Mouse (Mus musculus) neural tube, embryonic 11.5 days (tissue): ENCODE results near the gene Nr6a1. TPM values are rescaled to one million over a fixed set of nuclear protein-coding genes. Genes with fewer than 3 reads are reported as not detected.

ENCODE experiments used
- ATAC-seq: fragments of 200-750 bp; cut with Nextera tagmentation; 2 replicates; pipeline ENCODE4 v1.8.0; 2017; ENCODE audit warnings: moderate number of reproducible peaks, mild to moderate bottlenecking, moderate TSS enrichment, moderate library complexity; ENCODE audit not compliant: insufficient read depth, low FRiP score, low TSS enrichment
- DNase-seq: peaks from one replicate; pipeline ENCODE4 v3.0.0-alpha.2; 2015; ENCODE audit warnings: low spot score
- H3K27ac ChIP-seq: fragments of 300-500 bp; sonication (generic); 2 replicates; pipeline ENCODE4 v1.5.1; 2014; ENCODE audit warnings: low read depth, mild to moderate bottlenecking, low read length
- H3K27me3 ChIP-seq: fragments of 300-500 bp; sonication (generic); 2 replicates; pipeline ENCODE4 v1.6.1; 2014; ENCODE audit warnings: mild to moderate bottlenecking, low read length, mixed read lengths; ENCODE audit not compliant: control insufficient read depth, insufficient read depth
- H3K36me3 ChIP-seq: fragments of 300-500 bp; sonication (generic); 2 replicates; pipeline ENCODE4 v1.6.1; 2014; ENCODE audit warnings: mild to moderate bottlenecking, low read length, moderate library complexity, mixed read lengths; ENCODE audit not compliant: control insufficient read depth, insufficient read depth
- H3K4me1 ChIP-seq: fragments of 300-500 bp; sonication (generic); 2 replicates; pipeline ENCODE4 v1.6.1; 2014; ENCODE audit warnings: low read length, mixed read lengths; ENCODE audit not compliant: control insufficient read depth, insufficient read depth
- H3K4me2 ChIP-seq: fragments of 300-500 bp; sonication (generic); 2 replicates; pipeline ENCODE4 v1.6.1; 2014; ENCODE audit warnings: low read depth, mild to moderate bottlenecking, moderate library complexity
- H3K4me3 ChIP-seq: fragments of 300-500 bp; sonication (generic); 2 replicates; pipeline ENCODE4 v1.5.1; 2014; ENCODE audit warnings: low read depth, low read length
- H3K9ac ChIP-seq: fragments of 300-500 bp; sonication (generic); 2 replicates; pipeline ENCODE4 v1.6.1; 2014; ENCODE audit warnings: mild to moderate bottlenecking, low read length
- H3K9me3 ChIP-seq: fragments of 300-500 bp; sonication (generic); 2 replicates; pipeline ENCODE4 v1.6.1; 2016; ENCODE audit warnings: low read length; ENCODE audit not compliant: control insufficient read depth
- WGBS: fragments of 180-500 bp; shearing (Covaris S2); extraction: QIAGEN DNeasy Blood & Tissue Kit; methylation state at CpG from one replicate; pipeline ENCODE4 v1.1.7; 2014; 5-methylcytosine and 5-hydroxymethylcytosine counted together
- polyA plus RNA-seq: library from polyadenylated mRNA; unstranded; fragments of >200 nt; fragmentation: Nextera tagmentation; extraction: Ambion mirVana; gene quantifications from 2 replicates; pipeline ENCODE4 v1.2.1, GENCODE M21; 2014

The Nr6a1 gene
- polyA plus RNA-seq, 1 experiment from 2014 or later: 6.4 TPM

DNA sequence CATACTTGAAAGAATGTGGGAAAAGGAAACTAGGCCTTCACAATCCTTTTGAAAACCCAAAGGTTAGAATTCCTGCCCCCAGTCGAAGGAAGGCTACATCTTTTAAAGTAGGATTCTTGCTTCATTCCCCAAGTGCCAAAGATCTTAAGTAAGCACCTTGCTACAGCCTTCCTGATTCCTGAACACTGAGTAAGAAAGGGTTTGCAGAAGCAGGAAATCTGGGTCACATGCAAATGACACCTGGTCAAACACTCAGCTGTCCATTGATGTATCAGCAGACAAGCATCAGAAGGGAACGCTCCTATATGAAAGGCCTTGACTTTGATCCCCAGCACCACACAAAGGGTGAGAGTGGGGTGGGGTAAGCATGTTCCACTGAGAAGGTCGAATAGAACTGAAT, 142.4 kb downstream of the Nr6a1 start:
- no peak for ATAC-seq
- DNase-seq: no peak
- Histone ChIP-seq H3K27ac (no peak overlapping the region), H3K9me3 (no peaks in the 10 kb centered on the region), H3K27me3 (no peaks in the 10 kb centered on the region), H3K36me3 (no peaks in the 10 kb centered on the region), H3K9ac (no peak overlapping the region), H3K4me2 (no peak overlapping the region), H3K4me3 (no peak overlapping the region), H3K4me1 (peaks cover 16% of the 10 kb centered on the region)
- WGBS: 49% methylated on average over 3 of the region's 3 CpGs

DNA sequence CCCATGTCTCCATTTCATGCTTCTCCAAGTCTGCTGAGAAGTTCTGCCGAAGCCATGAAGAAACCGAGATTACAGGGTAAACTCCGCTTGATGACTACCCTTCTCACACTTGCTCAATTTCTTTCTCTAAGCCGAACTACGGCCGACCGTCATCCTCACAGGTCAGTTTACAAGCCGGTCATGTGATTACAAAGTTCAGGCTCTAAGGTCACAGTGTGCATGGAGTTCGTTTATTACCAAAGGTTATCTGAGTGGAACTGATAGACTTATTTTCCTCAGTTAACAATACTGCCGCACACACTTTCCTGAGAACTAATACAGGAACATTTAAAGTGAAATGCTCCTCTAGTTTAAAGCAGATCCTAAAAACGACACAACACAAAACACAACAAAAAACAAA, 143.1 kb downstream of the Nr6a1 start:
- H3K27me3 ChIP-seq: no peaks in the 10 kb centered on the region
- H3K4me3 ChIP-seq: no peak overlapping the region
- ATAC-seq (no peak), DNase-seq (peak; percentile 17)
- 14% methylated on average over 11 of the region's 11 CpGs for WGBS
- no peaks in the 10 kb centered on the region for H3K9me3 ChIP-seq
- 0 out of 2 replicates have a peak overlapping the region, but pooled peaks have one; percentile 24 for H3K4me2 ChIP-seq
- H3K36me3 ChIP-seq: no peaks in the 10 kb centered on the region
- no peak overlapping the region for H3K9ac ChIP-seq
- H3K27ac ChIP-seq: no peak overlapping the region
- H3K4me1 ChIP-seq: peaks cover 16% of the 10 kb centered on the region

DNA sequence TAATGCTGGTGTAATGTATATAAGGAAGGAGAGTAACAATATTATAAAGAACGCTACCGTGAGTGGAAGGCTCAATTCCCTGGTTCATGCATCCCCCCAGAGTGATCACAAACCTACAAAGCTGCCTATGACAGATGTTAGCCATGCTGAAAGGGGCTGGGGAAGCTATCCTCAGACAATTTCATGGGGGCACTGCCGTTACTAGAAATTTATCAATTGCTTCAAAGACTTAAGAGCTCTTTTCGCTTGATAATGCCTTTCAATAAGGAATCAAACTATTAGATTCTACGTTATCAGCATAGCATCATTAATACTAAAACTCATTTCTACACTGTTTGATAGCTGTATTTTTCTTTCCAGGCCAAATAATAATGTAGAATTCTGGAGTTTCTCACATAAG, 144.1 kb downstream of the Nr6a1 start:
- Histone ChIP-seq H3K9me3 (no peaks in the 10 kb centered on the region), H3K27ac (no peak overlapping the region), H3K9ac (no peak overlapping the region), H3K27me3 (no peaks in the 10 kb centered on the region), H3K4me2 (no peak overlapping the region), H3K36me3 (no peaks in the 10 kb centered on the region), H3K4me1 (peaks cover 16% of the 10 kb centered on the region), H3K4me3 (no peak overlapping the region)
- DNase-seq (no peak), ATAC-seq (no peak)
- WGBS: 36% methylated on average over 5 of the region's 5 CpGs

DNA sequence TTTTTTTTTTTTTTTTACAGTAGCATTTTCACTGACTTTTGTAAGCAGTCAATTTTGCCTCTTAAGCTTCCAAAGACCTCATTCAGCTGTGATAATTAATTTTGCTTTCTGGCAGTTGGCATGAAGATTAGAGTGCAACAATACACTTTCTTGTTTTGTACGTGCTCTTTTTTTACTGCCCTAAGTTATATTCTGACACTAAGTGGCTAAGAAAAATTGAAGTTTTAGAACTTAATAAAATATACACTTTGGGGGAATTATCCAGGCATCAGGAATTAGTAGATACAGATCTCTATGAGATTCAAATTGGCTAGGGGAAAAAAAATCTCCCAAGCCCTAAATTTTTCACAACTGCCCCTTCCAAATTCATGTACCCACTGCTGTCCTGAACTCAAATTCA, 144.8 kb downstream of the Nr6a1 start:
- DNase-seq (no peak), ATAC-seq (no peak)
- H3K36me3 ChIP-seq: no peaks in the 10 kb centered on the region
- H3K4me1 ChIP-seq: peaks cover 16% of the 10 kb centered on the region
- H3K27ac ChIP-seq: no peak overlapping the region
- no peaks in the 10 kb centered on the region for H3K9me3 ChIP-seq
- WGBS: 5% methylated on average over 1 of the region's 1 CpGs
- H3K9ac ChIP-seq: no peak overlapping the region
- H3K4me2 ChIP-seq: no peak overlapping the region
- H3K4me3 ChIP-seq: no peak overlapping the region
- H3K27me3 ChIP-seq: no peaks in the 10 kb centered on the region

DNA sequence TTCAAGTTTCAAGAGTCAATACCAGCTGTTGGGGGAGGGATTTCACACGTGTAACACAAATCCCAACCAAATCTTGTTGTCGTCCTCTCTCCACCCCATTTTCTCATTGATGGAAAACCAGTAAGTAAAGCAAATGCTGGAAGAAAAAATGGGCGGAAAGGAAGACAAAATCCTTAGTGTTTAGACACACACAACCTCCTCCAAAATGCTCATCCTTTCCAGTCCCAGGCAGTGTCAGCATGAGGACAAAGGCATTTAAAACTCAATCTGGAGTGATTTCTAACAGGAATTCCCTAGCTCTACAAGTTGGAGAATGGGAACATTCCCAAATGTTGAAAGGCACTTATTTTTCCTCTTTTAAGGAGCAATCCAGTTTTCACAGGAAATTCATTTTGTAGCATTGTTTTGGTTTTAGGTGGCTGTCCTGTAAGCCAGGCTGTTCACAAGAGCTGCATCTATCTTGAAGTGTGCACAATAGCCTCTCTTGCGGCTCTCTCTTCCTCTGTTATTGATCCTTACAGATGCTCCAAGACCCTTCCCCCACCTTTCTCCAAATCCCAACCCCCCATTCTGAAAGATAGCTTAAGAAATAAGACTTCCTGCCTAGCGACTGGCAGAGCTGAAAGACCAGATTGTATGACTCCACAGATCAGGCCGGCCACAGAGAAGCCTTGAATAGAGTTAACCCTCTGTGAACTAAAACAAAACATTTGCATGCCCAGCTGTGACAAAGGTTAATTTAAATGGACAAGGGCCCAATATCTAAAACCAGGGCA, 145.4 kb downstream of the Nr6a1 start:
- Histone ChIP-seq H3K4me2 (peak overlapping the region; percentile 8; the same call in 1 of the 2 replicates), H3K36me3 (no peaks in the 10 kb centered on the region), H3K9me3 (no peaks in the 10 kb centered on the region), H3K4me3 (no peak overlapping the region), H3K9ac (no peak overlapping the region), H3K4me1 (peaks cover 16% of the 10 kb centered on the region), H3K27ac (peak overlapping the region; percentile 57), H3K27me3 (no peaks in the 10 kb centered on the region)
- WGBS: 9% methylated on average over 6 of the region's 6 CpGs
- DNase-seq (peak; percentile 56), ATAC-seq (peak; percentile 63; the same call in 1 of the 2 replicates)

DNA sequence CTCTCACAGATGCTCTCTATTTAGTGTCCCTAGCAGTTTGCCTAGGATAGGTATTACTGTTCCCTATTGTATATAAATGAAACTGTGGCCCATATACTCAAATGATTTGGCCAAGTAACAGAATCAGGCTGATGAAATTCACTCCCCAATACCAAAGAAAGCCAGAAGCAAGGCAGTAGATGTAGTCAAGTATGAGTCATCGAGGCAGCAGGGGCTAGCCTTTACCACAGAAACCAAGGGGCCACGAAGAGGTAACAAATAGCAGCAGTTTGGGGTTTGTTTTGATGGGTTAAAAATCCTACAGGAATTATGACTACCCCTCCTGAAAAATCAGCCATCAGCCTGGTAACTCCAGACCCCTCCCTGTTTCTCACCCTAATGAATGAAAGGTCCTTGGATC, 147.5 kb downstream of the Nr6a1 start:
- no peak overlapping the region for H3K4me2 ChIP-seq
- H3K27ac ChIP-seq: no peak overlapping the region
- H3K9ac ChIP-seq: no peak overlapping the region
- no peaks in the 10 kb centered on the region for H3K9me3 ChIP-seq
- no peak overlapping the region for H3K4me3 ChIP-seq
- no peaks in the 10 kb centered on the region for H3K27me3 ChIP-seq
- no peak for DNase-seq
- H3K36me3 ChIP-seq: no peaks in the 10 kb centered on the region
- peaks cover 16% of the 10 kb centered on the region for H3K4me1 ChIP-seq
- ATAC-seq: no peak
- WGBS: 86% methylated on average over 2 of the region's 2 CpGs

DNA sequence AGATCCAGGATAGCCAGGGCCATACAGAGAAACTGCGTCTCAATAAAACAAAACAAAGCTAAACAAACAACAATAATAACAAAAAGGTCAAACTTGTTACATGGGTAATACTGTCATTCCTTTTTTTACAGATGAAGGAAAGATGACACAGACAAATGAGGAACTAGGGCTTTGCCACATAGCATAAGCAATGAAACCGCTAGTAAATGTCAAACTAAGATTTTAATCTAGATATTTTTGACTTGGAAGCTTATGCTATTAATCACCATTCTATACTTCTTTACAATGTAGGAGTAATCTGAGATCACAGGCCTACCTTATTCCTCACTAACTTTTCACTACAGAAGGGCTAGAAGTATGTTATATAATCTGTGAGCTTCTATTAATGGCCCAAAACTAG, 150.2 kb downstream of the Nr6a1 start:
- 93% methylated on average over 2 of the region's 2 CpGs for WGBS

DNA sequence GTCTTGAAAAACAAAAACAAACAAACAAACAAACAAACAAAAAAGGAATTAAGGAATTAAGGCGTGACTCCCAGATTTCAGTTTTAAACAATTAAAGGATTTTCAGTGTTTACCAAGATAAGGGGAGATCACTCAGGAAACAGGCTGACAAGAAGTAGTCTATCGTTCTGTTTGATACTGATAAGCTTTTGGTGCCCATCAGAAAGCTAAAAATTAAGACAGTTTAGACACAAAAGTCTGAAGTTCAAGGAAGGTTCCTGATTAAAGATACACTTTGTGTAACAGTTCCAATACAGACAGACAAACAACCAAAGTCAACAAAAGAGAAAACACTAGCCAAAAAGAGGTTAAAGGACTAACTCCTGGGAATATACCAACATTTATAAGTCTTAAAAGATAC, 152.6 kb downstream of the Nr6a1 start:
- H3K4me2 ChIP-seq: no peak overlapping the region
- no peaks in the 10 kb centered on the region; the same call in 1 of the 2 replicates for H3K4me1 ChIP-seq
- DNase-seq (no peak), ATAC-seq (no peak)
- H3K4me3 ChIP-seq: no peak overlapping the region
- H3K27ac ChIP-seq: no peak overlapping the region
- H3K9me3 ChIP-seq: no peaks in the 10 kb centered on the region
- no peaks in the 10 kb centered on the region for H3K36me3 ChIP-seq
- H3K27me3 ChIP-seq: no peaks in the 10 kb centered on the region
- no peak overlapping the region for H3K9ac ChIP-seq
- WGBS: 96% methylated on average over 2 of the region's 2 CpGs

More for the DNA sequence above, 150.2 kb downstream of the Nr6a1 start:
- H3K9me3 ChIP-seq: no peaks in the 10 kb centered on the region
- peaks cover 8% of the 10 kb centered on the region for H3K4me1 ChIP-seq
- ATAC-seq (no peak), DNase-seq (no peak)
- H3K9ac ChIP-seq: no peak overlapping the region
- H3K4me3 ChIP-seq: no peak overlapping the region
- H3K27ac ChIP-seq: no peak overlapping the region
- H3K4me2 ChIP-seq: no peak overlapping the region
- H3K27me3 ChIP-seq: no peaks in the 10 kb centered on the region
- no peaks in the 10 kb centered on the region for H3K36me3 ChIP-seq

DNA sequence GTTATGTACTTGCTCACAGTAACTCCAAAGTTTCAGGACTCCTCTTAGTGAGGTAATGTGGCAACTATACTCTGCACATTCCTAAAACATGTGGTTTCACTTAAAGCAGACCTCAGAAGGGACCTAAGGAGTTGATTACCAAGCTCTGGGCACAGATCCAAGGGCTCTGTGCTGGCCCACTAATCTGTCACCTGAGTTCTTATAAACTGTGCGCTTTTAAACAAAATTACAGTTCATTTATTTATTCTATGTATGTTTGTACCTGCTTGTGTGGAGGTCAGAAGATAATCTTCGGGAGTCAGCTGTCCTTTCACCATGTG, 156.1 kb downstream of the Nr6a1 start:
- H3K4me2 ChIP-seq: no peak overlapping the region
- no peak overlapping the region for H3K9ac ChIP-seq
- 68% methylated on average over 2 of the region's 2 CpGs for WGBS
- H3K27me3 ChIP-seq: no peaks in the 10 kb centered on the region
- no peak overlapping the region for H3K4me3 ChIP-seq
- peak; percentile 25 for DNase-seq
- no peaks in the 10 kb centered on the region for H3K9me3 ChIP-seq
- H3K27ac ChIP-seq: no peak overlapping the region
- H3K36me3 ChIP-seq: no peaks in the 10 kb centered on the region
- no peaks in the 10 kb centered on the region; the same call in 1 of the 2 replicates for H3K4me1 ChIP-seq
- no peak for ATAC-seq
